11 mouse cellular contexts compared by ENCODE assay signal in the genomic region with DNA sequence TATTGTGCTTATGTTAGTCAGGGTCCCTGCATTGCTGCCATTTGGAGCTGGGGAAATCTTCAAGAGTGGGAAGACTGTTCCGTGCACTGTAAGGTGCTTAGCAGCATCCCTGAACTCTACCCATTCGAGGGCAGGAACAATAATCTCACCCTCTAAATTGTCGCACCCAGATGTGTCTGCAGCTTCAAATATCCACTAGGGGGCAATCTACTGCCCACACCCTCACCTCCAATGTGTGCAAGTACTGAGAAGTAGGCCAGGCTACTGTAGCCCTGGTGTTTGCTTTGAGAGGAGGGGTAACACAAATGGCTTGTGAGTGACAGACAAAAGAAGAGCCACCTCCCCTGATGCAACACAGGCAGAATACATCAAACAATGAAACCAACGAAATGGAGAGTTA.
DNase-seq lines count a peak whose midpoint lies in the region; ATAC-seq and TF ChIP-seq lines count a peak whose summit lies in the region.
"Had no signal": no experiment of that assay in that cellular context is flagged by ENCODE, and none has a peak within 500 bp of the region (broad histone marks: within the 10 kb centered on the region; RNA-seq: fewer than 3 reads in every experiment).

No protein-coding gene starts in this region.

- no peak overlapping the region for H3K9ac ChIP-seq in intestine, postnatal 0 days (ENCODE audit: low read depth, low read length)
- H3K9ac ChIP-seq in intestine, embryonic 15.5 days = no peak overlapping the region
- H3K9ac ChIP-seq: limb, embryonic 15.5 days had no signal

- no peaks in the 10 kb centered on the region for H3K27me3 ChIP-seq in intestine, postnatal 0 days (replicated peaks; ENCODE audit: control insufficient read depth, insufficient read depth, low read length)
- H3K27me3 ChIP-seq in intestine, embryonic 15.5 days (replicated peaks) = no peaks in the 10 kb centered on the region
- H3K27me3 ChIP-seq: limb, embryonic 15.5 days had no signal

- WGBS in intestine, postnatal 0 days = 66% methylated on average over 4 of the region's 4 CpGs
- 72% methylated on average over 4 of the region's 4 CpGs for WGBS in intestine, embryonic 15.5 days

- no peak overlapping the region for H3K4me3 ChIP-seq in intestine, postnatal 0 days (ENCODE audit: low read depth, low read length)
- H3K4me3 ChIP-seq in intestine, embryonic 15.5 days (replicated peaks) = no peak overlapping the region
- H3K4me3 ChIP-seq: limb, embryonic 15.5 days had no signal

- no peak for ATAC-seq in intestine, postnatal 0 days
- ATAC-seq in intestine, embryonic 15.5 days = no peak
- 0 out of 2 replicates have a peak, but pooled peaks have one; percentile 45 for ATAC-seq in common myeloid progenitor, adult 5-6 weeks (replicated peaks; ENCODE audit: low read depth, poor library complexity, severe bottlenecking)
- ATAC-seq: activated CD4-positive, CD25-positive, alpha-beta regulatory T cell, adult 4 months had no signal

- no peaks in the 10 kb centered on the region for H3K9me3 ChIP-seq in intestine, postnatal 0 days (ENCODE audit: control insufficient read depth)
- H3K9me3 ChIP-seq in intestine, embryonic 15.5 days = no peaks in the 10 kb centered on the region
- H3K9me3 ChIP-seq: limb, embryonic 15.5 days had no signal

- DNase-seq in 3T3-L1 (ENCODE audit: low read depth, low spot score) = peak; percentile 35
- peak; percentile 13 for DNase-seq in CD4-positive helper T cell, adult 2 months (ENCODE audit: low read depth, low spot score)
- no peak for DNase-seq in urinary bladder, postnatal 14 days (ENCODE audit: low spot score)
- no peak for DNase-seq in gastrocnemius, postnatal 25 days
- DNase-seq: cerebellum, adult 9-10 months; thymus, adult 18-20 months had no signal

- H3K4me2 ChIP-seq in intestine, postnatal 0 days (replicated peaks; ENCODE audit: low read depth) = no peak overlapping the region
- H3K4me2 ChIP-seq in intestine, embryonic 15.5 days (replicated peaks) = no peak overlapping the region
- H3K4me2 ChIP-seq: limb, embryonic 15.5 days had no signal

- no peaks in the 10 kb centered on the region for H3K36me3 ChIP-seq in intestine, postnatal 0 days (ENCODE audit: control insufficient read depth, insufficient read depth)
- no peaks in the 10 kb centered on the region for H3K36me3 ChIP-seq in intestine, embryonic 15.5 days
- H3K36me3 ChIP-seq: limb, embryonic 15.5 days had no signal

- no peaks in the 10 kb centered on the region for H3K4me1 ChIP-seq in intestine, postnatal 0 days (replicated peaks; ENCODE audit: control insufficient read depth, insufficient read depth, low read length)
- H3K4me1 ChIP-seq in intestine, embryonic 15.5 days (replicated peaks) = no peaks in the 10 kb centered on the region
- H3K4me1 ChIP-seq: limb, embryonic 15.5 days had no signal

- peak; percentile 65 for TF ChIP-seq CTCF in intestine, postnatal 0 days (IDR thresholded peaks at IDR 0.05; ENCODE audit: low read depth)

- H3K27ac ChIP-seq in intestine, postnatal 0 days (ENCODE audit: low read depth, low read length) = no peak overlapping the region
- H3K27ac ChIP-seq in intestine, embryonic 15.5 days = no peak overlapping the region
- H3K27ac ChIP-seq: limb, embryonic 15.5 days had no signal

Comparison
In these comparisons a context has a peak if more than half of its experiments do, and no peak if none do; other contexts are left out.
1. DNase-seq: peak in 3T3-L1 (single experiment) and CD4-positive helper T cell, adult 2 months (single experiment); none in urinary bladder, postnatal 14 days (single experiment) and gastrocnemius, postnatal 25 days (single experiment).